Comparison of ENCODE assay signal across 8 mouse cellular contexts in the genomic region with DNA sequence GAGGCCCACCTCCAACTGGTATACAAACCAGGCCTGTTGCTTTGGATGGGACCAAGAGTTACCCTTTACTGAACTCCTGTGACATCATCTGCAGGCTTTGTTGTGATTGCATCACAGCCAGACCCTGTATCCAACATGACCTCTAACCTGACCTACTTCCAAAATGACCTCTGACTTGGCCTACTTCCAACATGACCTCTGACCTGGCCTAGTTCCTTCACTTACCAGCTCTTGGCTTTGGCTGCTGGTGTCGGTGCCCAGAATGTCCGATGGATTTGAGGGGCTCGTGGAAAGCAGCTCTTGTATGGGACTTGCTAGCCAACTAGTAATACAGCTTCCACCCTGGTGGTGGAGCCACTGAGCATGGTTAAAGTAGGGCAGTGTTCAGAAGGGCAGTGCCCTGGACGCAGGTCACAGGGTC. TPM values are rescaled to one million over a fixed set of nuclear protein-coding genes. Genes with fewer than 3 reads are reported as not detected.
A peak's percentile ranks its signal among the peaks of the same experiment; 100 is the strongest.
DNase-seq lines count a peak whose midpoint lies in the region; ATAC-seq and TF ChIP-seq lines count a peak whose summit lies in the region.

No protein-coding gene starts in this region.

- peak; percentile 29 for TF ChIP-seq CTCF in heart, postnatal 0 days (IDR thresholded peaks at IDR 0.05; ENCODE audit: low read depth)

- 90% methylated on average over 4 of the region's 4 CpGs for WGBS in heart, postnatal 0 days
- WGBS in midbrain, embryonic 14.5 days, result 78% methylated on average over 4 of the region's 4 CpGs

- no peak overlapping the region for H3K4me3 ChIP-seq in heart, postnatal 0 days (ENCODE audit: low read depth, low read length)
- no peak overlapping the region for H3K4me3 ChIP-seq in midbrain, embryonic 14.5 days (replicated peaks; ENCODE audit: low read depth, low read length)

- no peaks in the 10 kb centered on the region for H3K9me3 ChIP-seq in heart, postnatal 0 days (replicated peaks; ENCODE audit: control insufficient read depth, low read length)
- H3K9me3 ChIP-seq in midbrain, embryonic 14.5 days (ENCODE audit: control insufficient read depth, low read length), result no peaks in the 10 kb centered on the region

- TF ChIP-seq EP300 in heart, postnatal 0 days (IDR thresholded peaks at IDR 0.05; ENCODE audit: low read depth), result no peak

- no peaks in the 10 kb centered on the region for H3K27me3 ChIP-seq in heart, postnatal 0 days (ENCODE audit: control insufficient read depth, insufficient read depth, low read length)
- H3K27me3 ChIP-seq in midbrain, embryonic 14.5 days (ENCODE audit: control insufficient read depth, insufficient read depth, low read length), result no peaks in the 10 kb centered on the region

- DNase-seq in heart, postnatal 0 days (ENCODE audit: low spot score), result no peak
- no peak for DNase-seq in heart, postnatal 4 days
- DNase-seq in B cell, adult 2 months, result peak; percentile 13 to 20
- DNase-seq in adrenal gland, postnatal 36 days, result peak; percentile 41 to 57
- peak; percentile 76 for DNase-seq in lung, postnatal 10 days
- no peak for DNase-seq in cerebellum, postnatal 36 days
- no peak for DNase-seq in midbrain, embryonic 14.5 days
- no peak for DNase-seq in layer of hippocampus, adult 9-11 months

- ATAC-seq in heart, postnatal 0 days (ENCODE audit: insufficient read depth, low read depth), result no peak
- ATAC-seq in midbrain, embryonic 14.5 days (ENCODE audit: low FRiP score, low TSS enrichment), result no peak

- peaks cover 10% of the 10 kb centered on the region for H3K4me1 ChIP-seq in heart, postnatal 0 days (ENCODE audit: control insufficient read depth, insufficient read depth)
- H3K4me1 ChIP-seq in midbrain, embryonic 14.5 days (ENCODE audit: control insufficient read depth, insufficient read depth, low read length), result no peaks in the 10 kb centered on the region

- no peak overlapping the region for H3K9ac ChIP-seq in heart, postnatal 0 days (replicated peaks; ENCODE audit: low read depth, low read length)
- H3K9ac ChIP-seq in midbrain, embryonic 14.5 days (replicated peaks; ENCODE audit: low read length), result no peak overlapping the region

- no peaks in the 10 kb centered on the region for H3K36me3 ChIP-seq in heart, postnatal 0 days (replicated peaks; ENCODE audit: control insufficient read depth, insufficient read depth, low read length)
- H3K36me3 ChIP-seq in midbrain, embryonic 14.5 days (ENCODE audit: control insufficient read depth, insufficient read depth, low read length), result no peaks in the 10 kb centered on the region; the same call in 1 of the 2 replicates

- H3K4me2 ChIP-seq in heart, postnatal 0 days (ENCODE audit: low read depth, low read length), result no peak overlapping the region
- no peak overlapping the region for H3K4me2 ChIP-seq in midbrain, embryonic 14.5 days (ENCODE audit: low read length)

- H3K27ac ChIP-seq in heart, postnatal 0 days (ENCODE audit: low read depth), result no peak overlapping the region
- H3K27ac ChIP-seq in midbrain, embryonic 14.5 days (replicated peaks; ENCODE audit: low read depth, low read length), result no peak overlapping the region

RNA-seq across cellular contexts. Expression of a gene that starts 45.5 kb away (rescaled TPM):
- 45.0 and 46.6 TPM in 2 replicates for total RNA-seq in heart, postnatal 0 days (2014; rRNA removed; ENCODE audit: low replicate concordance)
- polyA plus RNA-seq in heart, postnatal 0 days (2015; fragmentation: Nextera tagmentation; extraction: Ambion mirVana), result 6.7 and 7.9 TPM in 2 replicates
- total RNA-seq in heart, postnatal 4 days (2021), result 10 to 100 TPM; 71.7 to 82.2 TPM
- total RNA-seq in adrenal gland, postnatal 36 days (2021), result 100 to 1,000 TPM; 119 to 160 TPM
- polyA plus RNA-seq in midbrain, embryonic 14.5 days (2014; fragmentation: Nextera tagmentation; extraction: Ambion mirVana), result 0.33 TPM in 1 of 2 replicates, not detected in the other

RNA-seq across cellular contexts. Expression of a gene that starts 55.5 kb away (rescaled TPM):
- 0.57 TPM in 1 of 2 replicates, not detected in the other for total RNA-seq in heart, postnatal 0 days (2014; rRNA removed; ENCODE audit: low replicate concordance)
- polyA plus RNA-seq in heart, postnatal 0 days (2015; fragmentation: Nextera tagmentation; extraction: Ambion mirVana), result 0.23 and 0.45 TPM in 2 replicates
- total RNA-seq in heart, postnatal 4 days (2021), result 1 to 10 TPM in 1 of 2 experiments, under 1 TPM in 1; 0.57 to 1.1 TPM
- under 1 TPM; 0.53 to 0.73 TPM for total RNA-seq in adrenal gland, postnatal 36 days (2021)
- polyA plus RNA-seq in midbrain, embryonic 14.5 days (2014; fragmentation: Nextera tagmentation; extraction: Ambion mirVana), result 1.4 and 1.5 TPM in 2 replicates

RNA-seq across cellular contexts. Expression of a gene that starts 58.2 kb away (rescaled TPM):
- total RNA-seq in heart, postnatal 0 days (2014; rRNA removed; ENCODE audit: low replicate concordance), result 0.66 and 26.8 TPM in 2 replicates
- 38.7 and 40.1 TPM in 2 replicates for polyA plus RNA-seq in heart, postnatal 0 days (2015; fragmentation: Nextera tagmentation; extraction: Ambion mirVana)
- total RNA-seq in heart, postnatal 4 days (2021), result 10 to 100 TPM; 23.2 to 23.8 TPM
- 10 to 100 TPM; 14.3 to 30.9 TPM for total RNA-seq in adrenal gland, postnatal 36 days (2021)
- polyA plus RNA-seq in midbrain, embryonic 14.5 days (2014; fragmentation: Nextera tagmentation; extraction: Ambion mirVana), result 1.8 TPM in 2 replicates

Comparison
In these comparisons a context has a peak if more than half of its experiments do, and no peak if none do; other contexts are left out.
1. DNase-seq: peak in B cell, adult 2 months (2 of 2), adrenal gland, postnatal 36 days (2 of 2) and lung, postnatal 10 days (single experiment); none in heart, postnatal 0 days (single experiment), heart, postnatal 4 days (single experiment), cerebellum, postnatal 36 days (0 of 2), midbrain, embryonic 14.5 days (single experiment) and layer of hippocampus, adult 9-11 months (single experiment).